Mouse (Mus musculus) neural tube, embryonic 14.5 days (tissue): ENCODE results near the gene Csnk1g2. TPM values are rescaled to one million over a fixed set of nuclear protein-coding genes. Genes with fewer than 3 reads are reported as not detected.

Experiments used
- ATAC-seq: fragments of 200-750 bp; cut with Nextera tagmentation; 2 replicates; pipeline ENCODE4 v1.8.0; 2017; ENCODE audit warnings: low read depth, mild to moderate bottlenecking, moderate TSS enrichment, moderate library complexity
- H3K27ac ChIP-seq: fragments of 300-500 bp; sonication (generic); 2 replicates; pipeline ENCODE4 v1.5.1; 2014; ENCODE audit warnings: low read depth, mild to moderate bottlenecking, control low read depth, low read length, moderate library complexity, mixed read lengths
- H3K27me3 ChIP-seq: fragments of 300-500 bp; sonication (generic); 2 replicates; pipeline ENCODE4 v1.6.1; 2014; ENCODE audit warnings: low read length; ENCODE audit not compliant: control insufficient read depth, insufficient read depth
- H3K36me3 ChIP-seq: fragments of 300-500 bp; sonication (generic); 2 replicates; pipeline ENCODE4 v1.6.1; 2014; ENCODE audit warnings: low read length, mixed read lengths; ENCODE audit not compliant: control insufficient read depth, insufficient read depth
- H3K4me1 ChIP-seq: fragments of 300-500 bp; sonication (generic); 2 replicates; pipeline ENCODE4 v1.6.1; 2014; ENCODE audit warnings: low read length; ENCODE audit not compliant: control insufficient read depth, insufficient read depth
- H3K4me2 ChIP-seq: fragments of 300-500 bp; sonication (generic); 2 replicates; pipeline ENCODE4 v1.6.1; 2014; ENCODE audit warnings: mild to moderate bottlenecking, low read depth, low read length, control low read depth
- H3K4me3 ChIP-seq: fragments of 300-500 bp; sonication (generic); 2 replicates; pipeline ENCODE4 v1.5.1; 2014; ENCODE audit warnings: low read depth, low read length, control low read depth, mixed read lengths
- H3K9ac ChIP-seq: fragments of 300-500 bp; sonication (generic); replicated peaks from 2 replicates; pipeline ENCODE4 v1.6.1; 2014; ENCODE audit warnings: low read depth, mild to moderate bottlenecking, control low read depth, low read length, mixed read lengths
- H3K9me3 ChIP-seq: fragments of 300-500 bp; sonication (generic); 2 replicates; pipeline ENCODE4 v1.6.1; 2016; ENCODE audit warnings: low read length; ENCODE audit not compliant: control insufficient read depth
- WGBS: fragments of 180-500 bp; shearing (Covaris S2); extraction: QIAGEN DNeasy Blood & Tissue Kit; methylation state at CpG from one replicate; pipeline ENCODE4 v1.1.7; 2014; 5-methylcytosine and 5-hydroxymethylcytosine counted together
- polyA plus RNA-seq: library from polyadenylated mRNA; unstranded; fragments of >200 nt; fragmentation: Nextera tagmentation; extraction: Ambion mirVana; gene quantifications from 2 replicates; pipeline ENCODE4 v1.2.1, GENCODE M21; 2014

Csnk1g2 gene
- polyA plus RNA-seq, 1 experiment from 2014 or later = 50.3 TPM

- no peaks in the 10 kb centered on the region for H3K9me3 ChIP-seq
- peaks cover 41% of the 10 kb centered on the region for H3K36me3 ChIP-seq
- no peak overlapping the region for H3K27ac ChIP-seq
- peaks cover 34% of the 10 kb centered on the region for H3K4me1 ChIP-seq
- H3K27me3 ChIP-seq = no peaks in the 10 kb centered on the region
- no peak overlapping the region; the same call in 1 of the 2 replicates for H3K4me3 ChIP-seq
- 77% methylated on average over 11 of the region's 11 CpGs for WGBS
- peak overlapping the region; percentile 25; the same call in 1 of the 2 replicates for H3K9ac ChIP-seq
- no peak for ATAC-seq
- H3K4me2 ChIP-seq = no peak overlapping the region
These were observed 49.5 kb downstream of the Csnk1g2 start for GRCm38 (mm10) chr10:80671936-80672690.

- no peak overlapping the region for H3K27ac ChIP-seq
- H3K4me2 ChIP-seq = peak overlapping the region; percentile 91
- peaks cover 26% of the 10 kb centered on the region for H3K36me3 ChIP-seq
- peak overlapping the region; percentile 93; the same call in 1 of the 2 replicates for H3K9ac ChIP-seq
- peaks cover 49% of the 10 kb centered on the region for H3K4me1 ChIP-seq
- no peaks in the 10 kb centered on the region for H3K9me3 ChIP-seq
- no peak for ATAC-seq
- WGBS = 95% methylated on average over 3 of the region's 3 CpGs
- H3K4me3 ChIP-seq = 0 out of 2 replicates have a peak overlapping the region, but pooled peaks have one; percentile 3
- no peaks in the 10 kb centered on the region for H3K27me3 ChIP-seq
These were observed 51.1 kb downstream of the Csnk1g2 start for GRCm38 (mm10) chr10:80673690-80674089.

DNA sequence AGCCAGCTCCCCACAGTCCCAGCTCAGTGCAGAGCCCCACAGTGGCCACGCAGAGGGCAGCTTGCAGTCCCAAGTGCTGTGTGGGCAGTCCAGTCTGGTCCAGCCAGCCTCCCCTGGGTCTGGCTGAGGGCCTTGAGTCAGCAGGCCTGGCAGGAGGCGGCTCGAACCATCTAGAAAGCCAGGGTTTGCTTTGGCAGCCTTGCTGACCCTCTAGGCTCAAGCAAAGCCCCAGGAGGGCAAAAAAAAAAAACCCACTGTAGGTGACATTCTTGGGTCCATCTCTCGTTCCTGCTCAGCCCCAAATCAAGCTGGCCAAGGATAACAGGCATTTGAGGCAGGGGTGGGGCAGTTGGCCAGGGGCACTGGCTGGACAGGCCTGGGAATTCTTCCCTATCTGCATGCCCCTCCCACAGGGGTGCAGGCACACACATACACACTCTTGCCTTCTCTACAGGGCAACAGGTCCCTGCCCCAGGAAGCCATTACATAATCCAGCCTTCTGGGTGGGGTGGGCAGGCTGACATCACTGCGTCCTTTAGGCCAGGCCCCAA lies 51.6 kb downstream of the Csnk1g2 start:
- peak overlapping the region; percentile 91 for H3K4me2 ChIP-seq
- H3K27me3 ChIP-seq = no peaks in the 10 kb centered on the region
- no peaks in the 10 kb centered on the region for H3K9me3 ChIP-seq
- H3K27ac ChIP-seq = no peak overlapping the region
- 68% methylated on average over 5 of the region's 5 CpGs for WGBS
- H3K4me1 ChIP-seq = peaks cover 49% of the 10 kb centered on the region
- peak overlapping the region; percentile 93; the same call in 1 of the 2 replicates for H3K9ac ChIP-seq
- no peak for ATAC-seq
- H3K36me3 ChIP-seq = peaks cover 20% of the 10 kb centered on the region
- peak overlapping the region; percentile 95 for H3K4me3 ChIP-seq

DNA sequence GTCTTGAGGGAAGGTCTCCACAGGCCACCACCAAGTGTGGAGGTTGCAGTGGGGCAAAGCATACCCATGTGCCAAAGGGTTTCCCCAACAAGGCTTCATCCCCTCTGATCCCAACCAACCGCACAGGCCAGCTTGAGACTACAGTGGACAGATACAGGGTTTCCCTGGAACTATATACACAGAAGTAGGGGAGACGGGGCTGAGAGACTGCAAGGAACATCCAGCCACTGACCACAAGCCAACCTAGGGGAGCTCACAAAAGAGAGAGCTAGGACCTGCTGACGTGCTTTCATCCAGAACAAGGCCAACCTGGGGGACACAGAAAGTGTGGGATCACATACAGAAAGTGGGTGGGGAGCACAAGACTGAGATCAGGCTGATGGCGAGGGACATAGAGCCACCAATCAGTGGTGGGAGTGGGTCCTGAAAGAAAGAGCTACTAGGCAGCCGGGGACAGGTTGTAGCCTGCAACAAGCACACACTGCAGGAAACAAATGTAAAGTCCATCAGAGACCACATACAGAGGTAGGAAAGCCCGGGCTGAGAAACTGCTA lies 52.3 kb downstream of the Csnk1g2 start:
- Histone ChIP-seq H3K4me3 (peak overlapping the region; percentile 95), H3K9ac (peak overlapping the region; percentile 93), H3K27ac (peak overlapping the region; percentile 89; the same call in 1 of the 2 replicates), H3K9me3 (no peaks in the 10 kb centered on the region), H3K27me3 (no peaks in the 10 kb centered on the region), H3K4me2 (peak overlapping the region; percentile 91), H3K4me1 (peaks cover 51% of the 10 kb centered on the region), H3K36me3 (peaks cover 14% of the 10 kb centered on the region)
- no peak for ATAC-seq
- 22% methylated on average over 6 of the region's 6 CpGs for WGBS

- WGBS = under 1% methylated on average over 32 of the region's 54 CpGs
- Histone ChIP-seq H3K27me3 (no peaks in the 10 kb centered on the region), H3K4me3 (peak overlapping the region; percentile 95), H3K9ac (peak overlapping the region; percentile 93), H3K36me3 (peaks cover 10% of the 10 kb centered on the region), H3K9me3 (no peaks in the 10 kb centered on the region), H3K27ac (peak overlapping the region; percentile 89), H3K4me2 (peak overlapping the region; percentile 91), H3K4me1 (peaks cover 51% of the 10 kb centered on the region)
- ATAC-seq = peak; percentile 31
These were observed 53.0 kb downstream of the Csnk1g2 start for GRCm38 (mm10) chr10:80675405-80676197.

DNA sequence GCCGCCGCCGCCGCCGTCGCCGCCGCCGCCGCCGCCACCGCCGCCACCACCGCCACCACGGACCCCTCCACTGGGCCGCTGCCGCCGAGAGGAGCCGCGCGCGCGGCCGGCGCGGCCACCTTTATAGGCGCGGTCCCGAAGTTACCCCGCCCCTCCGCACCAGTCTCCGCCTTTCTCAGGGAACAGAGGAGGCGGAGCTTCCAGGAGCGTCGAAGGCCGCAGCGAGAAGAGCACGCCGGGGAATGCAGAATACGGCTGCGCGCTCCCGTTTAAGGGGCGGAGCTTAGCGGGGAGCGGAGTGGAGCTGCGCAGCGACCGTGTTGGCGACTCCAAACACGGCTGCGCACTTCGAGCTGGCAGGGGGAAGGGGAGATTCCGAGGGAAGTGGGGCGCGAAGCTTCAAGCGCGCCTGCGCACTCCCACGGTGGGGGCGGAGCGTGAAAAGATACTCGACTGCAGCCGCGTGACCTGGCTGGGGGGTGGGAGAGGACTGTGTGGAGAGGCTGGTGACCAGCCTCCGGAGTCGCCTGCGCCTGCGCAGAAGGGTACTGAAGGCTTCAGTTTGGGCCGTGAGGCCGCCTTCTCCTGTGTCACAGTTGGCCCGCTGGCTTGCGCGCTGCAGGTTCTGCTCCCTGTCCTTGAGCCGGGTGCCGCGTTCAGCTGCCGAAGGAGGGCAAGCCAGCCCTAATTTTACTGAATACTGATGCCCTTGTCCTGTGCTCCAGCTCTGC lies 53.7 kb downstream of the Csnk1g2 start:
- Histone ChIP-seq H3K4me3 (peak overlapping the region; percentile 95), H3K36me3 (peaks cover 4% of the 10 kb centered on the region), H3K4me2 (peak overlapping the region; percentile 91), H3K27me3 (no peaks in the 10 kb centered on the region), H3K4me1 (peaks cover 51% of the 10 kb centered on the region), H3K9me3 (no peaks in the 10 kb centered on the region), H3K27ac (peak overlapping the region; percentile 89), H3K9ac (peak overlapping the region; percentile 93)
- peak; percentile 91 for ATAC-seq
- under 1% methylated on average over 53 of the region's 78 CpGs for WGBS

DNA sequence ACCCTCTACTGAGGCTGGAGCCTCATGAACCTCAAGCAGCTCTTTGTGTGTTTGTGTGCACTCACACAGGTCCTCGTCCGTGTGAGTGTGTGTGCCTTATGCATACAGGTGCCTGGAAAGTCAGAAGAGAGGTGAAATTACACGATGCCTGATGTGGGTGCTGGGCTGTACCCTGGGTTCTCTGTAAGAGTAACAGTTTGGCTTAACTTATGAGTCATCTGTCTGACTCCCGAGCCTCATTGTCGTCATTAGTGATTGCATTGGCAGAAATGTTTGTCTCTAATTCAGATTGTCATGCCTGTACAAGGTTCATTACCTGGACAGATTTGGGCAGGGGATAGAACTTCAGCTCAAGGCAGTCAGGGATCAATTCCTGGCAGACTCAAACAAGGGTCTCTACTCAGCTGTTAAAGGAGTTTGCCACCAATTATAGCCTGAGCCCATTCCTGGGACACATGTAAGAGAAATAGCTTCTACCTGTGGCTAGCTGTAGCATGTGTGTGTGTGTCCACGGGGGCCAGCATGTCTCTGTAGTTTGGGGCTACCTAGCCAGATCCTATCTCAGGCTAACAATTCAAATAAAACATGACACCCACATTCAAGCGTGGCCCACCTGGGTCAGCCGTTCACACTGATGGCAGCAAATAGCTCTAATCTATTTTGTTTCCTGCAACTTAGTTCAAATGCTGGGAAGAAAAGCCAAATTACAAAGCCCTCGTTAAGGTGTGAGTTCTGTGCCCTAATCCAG lies 54.7 kb downstream of the Csnk1g2 start:
- H3K9ac ChIP-seq = peak overlapping the region; percentile 55
- H3K27ac ChIP-seq = peak overlapping the region; percentile 89
- H3K36me3 ChIP-seq = no peaks in the 10 kb centered on the region
- no peaks in the 10 kb centered on the region for H3K9me3 ChIP-seq
- H3K27me3 ChIP-seq = no peaks in the 10 kb centered on the region
- H3K4me3 ChIP-seq = peak overlapping the region; percentile 95
- H3K4me2 ChIP-seq = peak overlapping the region; percentile 60
- peaks cover 49% of the 10 kb centered on the region for H3K4me1 ChIP-seq
- 38% methylated on average over 9 of the region's 9 CpGs for WGBS
- ATAC-seq = no peak
